Mouse (Mus musculus): Measurements from ENCODE around the gene Slc25a23. TPM values are rescaled to one million over a fixed set of nuclear protein-coding genes. Genes with fewer than 3 reads are reported as not detected.

Slc25a23 gene
- polyA plus RNA-seq, 1 experiment from 2014 or later = 6.8 TPM

Other genes starting within 250 kb of the Slc25a23 start
- gene Rfx2, start 228.8 kb downstream of the Slc25a23 start, polyA plus RNA-seq (2018) = 0.11 TPM in 2 of 3 replicates, not detected in the other
- not detected in 3 replicates for gene Acsbg2, start 185.4 kb downstream of the Slc25a23 start, polyA plus RNA-seq (2018)
- gene 1700061G19Rik, start 184.4 kb downstream of the Slc25a23 start, polyA plus RNA-seq (2018) = 0.07 TPM in 1 of 3 replicates, not detected in the others
- gene Mllt1, start 124.4 kb downstream of the Slc25a23 start, polyA plus RNA-seq (2018) = 12.6 to 16.0 TPM (median 13.0 TPM) in 3 replicates
- gene Acer1, start 77.7 kb downstream of the Slc25a23 start, polyA plus RNA-seq (2018) = not detected in 3 replicates
- gene Clpp, start 69.6 kb downstream of the Slc25a23 start, polyA plus RNA-seq (2018) = 20.0 to 37.4 TPM (median 21.4 TPM) in 3 replicates
- 3.6 to 20.7 TPM (median 11.8 TPM) in 3 replicates for gene Alkbh7, start 62.5 kb downstream of the Slc25a23 start, polyA plus RNA-seq (2018)
- not detected in 3 replicates for gene Pspn, start 59.8 kb downstream of the Slc25a23 start, polyA plus RNA-seq (2018)
- 63.3 to 154 TPM (median 75.9 TPM) in 3 replicates for gene Gtf2f1, start 48.6 kb downstream of the Slc25a23 start, polyA plus RNA-seq (2018)
- gene Gm17949, start 48.4 kb downstream of the Slc25a23 start, polyA plus RNA-seq (2018) = not detected in 3 replicates
- gene Khsrp, start 28.3 kb downstream of the Slc25a23 start, polyA plus RNA-seq (2018) = 33.8 to 48.2 TPM (median 45.0 TPM) in 3 replicates
- gene Slc25a41, start 18.2 kb downstream of the Slc25a23 start, polyA plus RNA-seq (2018) = not detected in 3 replicates
- not detected in 3 replicates for gene Crb3, start 758 bp downstream of the Slc25a23 start, polyA plus RNA-seq (2018)
- 14.1 to 26.5 TPM (median 15.7 TPM) in 3 replicates for gene Dennd1c, start 18.7 kb upstream of the Slc25a23 start, polyA plus RNA-seq (2018)
- gene Tubb4a, start 27.9 kb upstream of the Slc25a23 start, polyA plus RNA-seq (2018) = 0.15 to 0.36 TPM (median 0.27 TPM) in 3 replicates
- gene Tnfsf9, start 45.5 kb upstream of the Slc25a23 start, polyA plus RNA-seq (2018) = 2.6 to 9.9 TPM (median 7.6 TPM) in 3 replicates
- not detected in 3 replicates for gene Cd70, start 89.9 kb upstream of the Slc25a23 start, polyA plus RNA-seq (2018)
- gene Tnfsf14, start 134.3 kb upstream of the Slc25a23 start, polyA plus RNA-seq (2018) = 1.7 to 2.2 TPM (median 2.2 TPM) in 3 replicates
- 15.9 to 57.7 TPM (median 40.8 TPM) in 3 replicates for gene C3, start 168.3 kb upstream of the Slc25a23 start, polyA plus RNA-seq (2018)
- gene Gpr108, start 188.6 kb upstream of the Slc25a23 start, polyA plus RNA-seq (2018) = 44.3 to 68.7 TPM (median 50.3 TPM) in 3 replicates
- gene Trip10, start 189.6 kb upstream of the Slc25a23 start, polyA plus RNA-seq (2018) = 16.5 to 20.2 TPM (median 17.0 TPM) in 3 replicates
- gene Vav1, start 219.2 kb upstream of the Slc25a23 start, polyA plus RNA-seq (2018) = 91.4 to 144 TPM (median 106 TPM) in 3 replicates

Measured in macrophage (primary cell).